Mouse (Mus musculus): ENCODE data around the gene Bbc3. TPM values are rescaled to one million over a fixed set of nuclear protein-coding genes. Genes with fewer than 3 reads are reported as not detected.

The Bbc3 gene
- polyA plus RNA-seq, 1 experiment from 2014 or later: 5.9 TPM

DNA sequence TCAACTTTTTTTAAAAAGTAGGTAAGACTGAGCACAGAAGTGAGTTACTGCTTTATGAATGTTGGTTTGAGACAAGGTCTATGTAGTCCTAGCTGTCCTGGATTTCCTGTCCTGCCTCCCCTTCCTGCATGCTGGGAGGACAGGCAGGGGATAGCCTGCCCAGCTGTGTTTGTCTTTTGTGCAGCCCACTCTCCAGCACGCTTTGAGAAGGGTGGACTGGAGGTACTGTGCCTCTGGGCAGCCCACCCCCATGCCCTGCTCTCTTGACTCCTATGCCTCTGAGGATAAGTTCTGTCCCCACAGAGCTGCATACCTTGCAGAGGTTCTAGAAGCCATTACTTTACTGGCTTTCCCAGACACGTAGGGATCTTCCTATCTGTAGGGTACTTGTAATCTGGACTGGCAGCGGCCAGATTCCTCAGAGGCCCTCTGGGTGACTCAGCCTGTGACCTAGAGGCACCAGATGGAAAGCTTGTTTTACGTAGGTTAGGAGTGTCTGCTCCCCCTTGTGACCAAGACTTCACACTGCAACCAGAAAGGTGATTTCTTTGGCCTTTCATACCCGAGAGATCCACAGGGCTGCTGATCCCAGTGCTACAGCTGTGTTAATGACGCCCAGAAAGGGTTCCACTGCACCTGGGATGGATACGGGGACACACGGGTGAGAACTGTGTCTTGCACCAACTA, 17.9 kb downstream of the Bbc3 start:
- no peaks in the 10 kb centered on the region for H3K9me3 ChIP-seq (replicated peaks)
- WGBS (ENCODE audit: insufficient replicate concordance): 22% methylated on average over 8 of the region's 8 CpGs
- H3K4me2 ChIP-seq: no peak overlapping the region

DNA sequence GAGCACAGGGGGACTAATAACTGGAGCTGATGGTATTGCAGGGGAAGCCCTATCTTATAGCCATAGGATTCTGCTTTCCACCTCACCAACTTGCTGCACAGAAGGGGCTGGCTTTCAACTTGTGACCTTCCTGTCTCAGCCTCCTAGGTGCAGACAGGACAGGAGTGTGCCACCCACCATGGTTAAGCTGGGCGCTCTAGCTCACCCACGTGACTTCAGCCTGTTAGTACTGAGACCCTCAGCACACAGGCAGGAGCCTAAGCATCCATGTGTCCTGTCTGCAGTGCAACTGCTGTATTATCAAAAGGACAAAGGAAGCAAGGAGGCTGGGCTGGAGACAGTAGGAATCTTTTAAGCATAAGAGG, 18.4 kb downstream of the Bbc3 start:
- H3K4me3 ChIP-seq: no peak overlapping the region
- no peak for ATAC-seq
- WGBS (ENCODE audit: insufficient replicate concordance): 88% methylated on average over 2 of the region's 2 CpGs
- H3K27ac ChIP-seq: peak overlapping the region; percentile 22
- H3K36me3 ChIP-seq: peaks cover 69% of the 10 kb centered on the region
- H3K27me3 ChIP-seq (replicated peaks): no peaks in the 10 kb centered on the region
- H3K4me1 ChIP-seq: peaks cover 10% of the 10 kb centered on the region
- no peak overlapping the region for H3K4me2 ChIP-seq
- no peak overlapping the region for H3K9ac ChIP-seq
- H3K9me3 ChIP-seq (replicated peaks): no peaks in the 10 kb centered on the region

More for the DNA sequence above, 17.9 kb downstream of the Bbc3 start:
- Histone ChIP-seq H3K27me3 (replicated peaks) (no peaks in the 10 kb centered on the region), H3K9ac (no peak overlapping the region), H3K36me3 (peaks cover 64% of the 10 kb centered on the region), H3K4me3 (no peak overlapping the region), H3K27ac (peak overlapping the region; percentile 22), H3K4me1 (peaks cover 10% of the 10 kb centered on the region)
- peak; percentile 73 for ATAC-seq

DNA sequence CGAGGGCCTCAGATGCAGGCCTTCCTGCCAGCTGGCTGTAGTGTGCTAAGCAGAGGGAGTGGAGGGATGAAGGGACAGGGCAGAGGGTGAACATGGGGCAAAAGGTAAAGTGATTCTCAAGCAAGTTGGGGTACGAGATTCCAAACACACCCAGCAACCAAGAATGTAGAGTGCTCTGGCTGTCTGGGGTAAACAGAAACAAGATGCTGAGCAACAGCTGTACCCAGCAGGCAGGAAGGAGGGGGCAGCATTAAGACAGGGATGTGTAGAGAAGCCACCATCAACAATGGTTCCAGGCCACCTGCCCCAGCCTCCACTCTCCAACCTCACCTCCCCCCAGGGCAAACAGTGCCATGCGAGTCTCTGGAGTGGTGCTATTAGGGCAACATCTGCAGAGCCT, 21.0 kb downstream of the Bbc3 start:
- WGBS (ENCODE audit: insufficient replicate concordance): 83% methylated on average over 3 of the region's 3 CpGs
- no peak overlapping the region for H3K4me3 ChIP-seq
- H3K4me1 ChIP-seq: peaks cover 10% of the 10 kb centered on the region
- H3K27ac ChIP-seq: no peak overlapping the region
- H3K9ac ChIP-seq: no peak overlapping the region
- peaks cover 94% of the 10 kb centered on the region for H3K36me3 ChIP-seq
- H3K9me3 ChIP-seq (replicated peaks): no peaks in the 10 kb centered on the region
- ATAC-seq: no peak
- H3K4me2 ChIP-seq: no peak overlapping the region
- no peaks in the 10 kb centered on the region for H3K27me3 ChIP-seq (replicated peaks)

DNA sequence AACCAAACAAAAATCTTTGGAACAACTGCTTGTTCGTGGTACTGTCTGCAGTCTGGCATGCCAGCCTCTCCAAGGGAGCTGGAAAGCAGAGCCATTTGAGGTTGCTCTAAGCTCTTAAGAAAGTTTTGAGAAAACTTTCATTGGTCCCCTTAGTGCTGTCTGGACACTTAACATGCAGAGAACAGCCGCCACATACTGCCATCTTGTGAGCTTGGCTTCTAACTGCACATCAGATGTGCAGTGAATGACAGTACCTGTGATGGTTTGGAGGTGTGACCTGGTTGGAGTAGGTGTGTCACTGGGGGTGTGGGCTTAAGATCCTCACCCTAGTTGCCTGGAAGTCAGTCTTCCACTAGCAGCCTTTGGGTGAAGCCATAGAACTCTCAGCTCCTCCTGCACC, 29.5 kb downstream of the Bbc3 start:
- ATAC-seq: no peak
- no peak overlapping the region for H3K4me2 ChIP-seq
- H3K4me3 ChIP-seq: no peak overlapping the region
- WGBS (ENCODE audit: insufficient replicate concordance): 84% methylated on average over 2 of the region's 2 CpGs
- peaks cover 91% of the 10 kb centered on the region for H3K36me3 ChIP-seq
- no peaks in the 10 kb centered on the region for H3K27me3 ChIP-seq (replicated peaks)
- no peaks in the 10 kb centered on the region for H3K9me3 ChIP-seq (replicated peaks)
- no peak overlapping the region for H3K27ac ChIP-seq
- H3K9ac ChIP-seq: no peak overlapping the region
- peaks cover 28% of the 10 kb centered on the region for H3K4me1 ChIP-seq

DNA sequence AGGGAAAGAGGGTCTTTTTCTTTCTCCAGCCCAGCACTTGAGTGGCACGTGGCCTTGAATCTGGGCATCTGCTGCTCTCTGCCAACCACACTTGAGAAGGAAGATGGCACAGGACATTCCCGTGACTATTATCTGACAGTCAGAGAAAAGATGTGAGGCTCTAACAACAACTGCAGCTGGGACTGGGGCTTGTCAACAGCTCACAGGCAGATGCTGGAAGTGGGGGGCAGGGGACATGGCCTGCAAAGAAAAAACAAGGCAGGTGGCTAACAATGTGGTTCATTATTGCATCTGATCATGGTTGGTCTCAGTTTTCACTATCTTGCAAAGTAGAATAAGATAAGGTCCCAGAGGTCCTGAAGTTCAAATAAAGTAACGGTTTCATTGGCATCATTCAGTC, 36.4 kb downstream of the Bbc3 start:
- 64% methylated on average over 3 of the region's 3 CpGs for WGBS (ENCODE audit: insufficient replicate concordance)
- Histone ChIP-seq H3K27ac (no peak overlapping the region), H3K4me3 (no peak overlapping the region), H3K27me3 (replicated peaks) (no peaks in the 10 kb centered on the region), H3K9me3 (replicated peaks) (no peaks in the 10 kb centered on the region), H3K36me3 (peaks cover 82% of the 10 kb centered on the region), H3K4me2 (no peak overlapping the region), H3K9ac (no peak overlapping the region), H3K4me1 (peaks cover 36% of the 10 kb centered on the region)
- no peak for ATAC-seq

DNA sequence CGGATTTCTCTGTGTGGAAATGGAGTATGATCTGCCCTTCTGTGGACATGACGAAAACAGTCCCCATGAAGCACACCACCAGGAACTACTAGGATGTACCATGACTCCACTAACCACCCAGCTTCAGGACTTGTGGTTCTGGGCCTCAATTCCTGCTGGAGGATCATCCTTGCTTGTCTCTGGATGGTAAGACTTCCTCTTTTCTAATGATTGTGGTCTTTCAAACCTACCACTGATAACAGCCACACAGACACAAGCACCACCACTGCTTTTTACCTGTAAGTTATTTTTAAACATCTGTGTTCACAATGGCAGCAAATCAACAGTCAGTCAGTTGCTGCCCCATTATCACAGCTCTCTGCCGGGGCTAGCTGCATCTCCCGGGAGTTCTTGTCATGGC, 37.1 kb downstream of the Bbc3 start:
- H3K36me3 ChIP-seq: peaks cover 82% of the 10 kb centered on the region
- H3K9me3 ChIP-seq (replicated peaks): no peaks in the 10 kb centered on the region
- peak overlapping the region; percentile 3; the same call in 1 of the 2 replicates for H3K27ac ChIP-seq
- H3K9ac ChIP-seq: no peak overlapping the region
- H3K4me3 ChIP-seq: no peak overlapping the region
- H3K27me3 ChIP-seq (replicated peaks): no peaks in the 10 kb centered on the region
- WGBS (ENCODE audit: insufficient replicate concordance): 46% methylated on average over 4 of the region's 4 CpGs
- peaks cover 29% of the 10 kb centered on the region for H3K4me1 ChIP-seq
- ATAC-seq: no peak
- no peak overlapping the region for H3K4me2 ChIP-seq

DNA sequence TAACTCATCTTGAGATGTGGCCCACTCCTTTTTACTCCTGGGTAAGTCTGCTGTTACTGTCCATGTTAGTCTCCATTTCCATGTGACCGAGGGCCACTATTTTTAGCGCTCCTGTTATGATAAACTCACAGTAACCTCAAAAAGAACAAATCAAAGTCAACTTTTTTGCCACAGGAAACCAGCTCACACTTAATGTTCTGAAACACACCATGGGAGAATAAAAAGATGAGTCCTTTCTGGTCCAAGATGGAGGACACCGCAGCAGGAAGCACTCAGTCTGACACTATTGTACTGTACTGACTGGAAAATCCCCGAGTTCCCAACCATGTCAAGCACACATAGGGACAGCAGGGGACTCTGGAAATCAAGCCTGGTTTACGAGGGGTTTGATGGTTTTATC, 41.8 kb downstream of the Bbc3 start:
- Histone ChIP-seq H3K4me3 (no peak overlapping the region), H3K27ac (no peak overlapping the region), H3K4me1 (peaks cover 7% of the 10 kb centered on the region; the same call in 1 of the 2 replicates), H3K9me3 (replicated peaks) (no peaks in the 10 kb centered on the region), H3K36me3 (peaks cover 79% of the 10 kb centered on the region), H3K4me2 (no peak overlapping the region), H3K9ac (no peak overlapping the region), H3K27me3 (replicated peaks) (no peaks in the 10 kb centered on the region)
- 73% methylated on average over 5 of the region's 5 CpGs for WGBS (ENCODE audit: insufficient replicate concordance)
- ATAC-seq: no peak

DNA sequence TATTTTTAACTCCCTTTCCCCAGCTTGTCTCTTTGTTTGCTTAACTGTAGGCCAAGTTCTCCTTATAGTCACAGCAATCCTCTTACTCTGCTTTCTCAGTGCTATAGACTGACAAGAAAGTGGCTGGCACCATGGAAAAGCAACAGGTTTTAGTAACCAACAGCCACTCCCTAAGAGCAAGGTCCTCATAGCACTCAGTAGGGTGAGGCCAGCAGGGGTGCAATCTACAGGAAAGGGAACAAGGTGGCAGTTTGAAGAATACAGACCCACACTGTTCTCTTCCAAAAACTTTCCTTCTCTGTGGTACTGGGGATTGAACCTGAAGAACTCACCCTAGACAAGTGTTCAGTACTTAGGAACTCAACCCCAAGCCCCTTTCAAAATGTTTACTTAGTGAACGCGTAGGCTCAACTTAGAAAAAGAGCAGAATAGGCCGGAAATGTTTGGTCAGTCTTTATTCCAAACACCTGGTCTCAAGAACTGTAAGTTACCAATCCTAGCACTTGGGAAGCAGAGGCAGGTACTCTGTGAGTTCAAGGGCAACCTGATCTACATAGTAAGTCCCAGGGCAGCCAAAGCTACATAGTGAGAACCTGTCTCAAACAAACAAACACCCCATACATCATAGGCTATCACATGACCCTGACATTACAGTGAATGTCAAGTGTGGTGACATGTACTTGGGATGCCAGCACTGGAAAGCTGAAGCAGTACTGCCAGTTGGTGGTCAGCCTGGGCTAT, 47.8 kb downstream of the Bbc3 start:
- H3K9me3 ChIP-seq (replicated peaks): no peaks in the 10 kb centered on the region
- H3K4me3 ChIP-seq: no peak overlapping the region
- peaks cover 85% of the 10 kb centered on the region for H3K36me3 ChIP-seq
- H3K27ac ChIP-seq: no peak overlapping the region
- H3K4me1 ChIP-seq: no peaks in the 10 kb centered on the region
- ATAC-seq: no peak
- no peak overlapping the region for H3K9ac ChIP-seq
- no peaks in the 10 kb centered on the region for H3K27me3 ChIP-seq (replicated peaks)
- 89% methylated on average over 3 of the region's 3 CpGs for WGBS (ENCODE audit: insufficient replicate concordance)
- no peak overlapping the region for H3K4me2 ChIP-seq

DNA sequence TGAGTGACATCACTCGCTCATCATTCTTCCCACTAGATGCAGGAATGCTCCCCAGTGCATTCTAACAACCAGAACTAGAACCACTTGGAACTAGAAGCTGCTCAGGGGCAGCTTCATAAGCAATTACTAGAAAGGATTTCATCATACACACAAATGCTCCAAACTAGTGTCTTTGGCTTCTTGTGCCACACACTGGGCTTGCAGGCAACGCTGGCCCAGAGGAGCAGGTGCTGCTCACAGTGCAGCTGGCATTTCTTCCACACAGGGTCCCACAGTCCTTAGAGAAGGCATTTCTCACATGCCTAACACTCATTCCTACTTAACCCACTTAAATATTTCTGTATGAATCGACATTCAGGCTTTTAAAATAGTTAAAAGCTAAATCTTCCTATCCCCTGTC, 49.4 kb downstream of the Bbc3 start:
- Histone ChIP-seq H3K9ac (no peak overlapping the region), H3K27me3 (replicated peaks) (no peaks in the 10 kb centered on the region), H3K9me3 (replicated peaks) (no peaks in the 10 kb centered on the region), H3K36me3 (peaks cover 85% of the 10 kb centered on the region), H3K27ac (no peak overlapping the region), H3K4me1 (no peaks in the 10 kb centered on the region), H3K4me3 (no peak overlapping the region), H3K4me2 (no peak overlapping the region)
- WGBS (ENCODE audit: insufficient replicate concordance): 88% methylated on average over 3 of the region's 3 CpGs
- no peak for ATAC-seq

DNA sequence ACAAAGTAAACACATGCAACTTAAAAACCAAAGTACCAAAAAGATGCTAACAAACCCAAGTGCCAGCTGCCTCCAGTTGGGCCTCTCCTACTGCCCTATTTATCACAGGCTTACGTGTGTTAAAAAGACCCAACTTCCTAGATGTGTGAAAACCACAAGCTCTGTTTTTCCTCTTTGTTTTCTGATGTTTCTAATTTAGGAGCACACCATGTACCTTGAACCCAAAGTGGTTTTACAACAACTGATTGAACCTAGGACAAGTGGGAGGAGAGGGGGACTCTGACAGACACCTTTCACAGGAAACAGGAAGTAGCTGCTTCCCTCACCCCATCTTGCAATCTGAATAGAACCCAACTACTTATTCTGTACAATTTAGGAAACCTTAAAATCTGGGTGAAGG, 56.1 kb downstream of the Bbc3 start:
- no peak overlapping the region for H3K27ac ChIP-seq
- H3K9ac ChIP-seq: no peak overlapping the region
- H3K4me2 ChIP-seq: no peak overlapping the region
- peaks cover 21% of the 10 kb centered on the region for H3K4me1 ChIP-seq
- 92% methylated on average over 1 of the region's 1 CpGs for WGBS (ENCODE audit: insufficient replicate concordance)
- no peak for ATAC-seq
- no peak overlapping the region for H3K4me3 ChIP-seq
- H3K27me3 ChIP-seq (replicated peaks): no peaks in the 10 kb centered on the region
- H3K36me3 ChIP-seq: peaks cover 96% of the 10 kb centered on the region
- H3K9me3 ChIP-seq (replicated peaks): no peaks in the 10 kb centered on the region

DNA sequence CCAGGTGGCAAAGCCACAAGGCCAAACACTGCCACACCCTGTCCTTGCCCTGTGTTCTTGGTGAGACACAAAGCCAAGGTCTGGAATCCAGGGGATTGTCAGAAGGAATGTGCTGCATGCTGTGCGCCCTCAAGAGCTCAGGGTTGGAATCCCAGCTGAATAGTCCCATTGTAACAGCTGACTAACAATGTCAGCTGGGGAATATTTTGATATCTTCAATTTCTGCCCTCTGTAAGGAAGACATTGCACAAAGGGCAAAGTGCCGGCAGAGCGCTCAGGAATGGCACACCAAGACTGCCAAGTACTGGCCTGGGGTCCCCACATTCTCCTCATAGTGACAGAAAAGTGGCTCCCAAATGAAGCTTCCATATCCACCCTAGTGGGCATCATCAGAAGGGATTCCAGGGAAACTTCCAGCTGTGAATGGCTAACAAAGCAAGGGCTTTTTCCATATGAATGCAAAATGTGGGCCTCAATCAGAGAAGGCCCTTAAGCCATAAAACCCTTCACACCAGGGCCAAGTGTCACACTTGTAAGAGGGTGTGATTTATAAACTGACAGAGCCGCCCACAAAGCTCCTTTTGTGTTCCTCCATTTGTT, 56.8 kb downstream of the Bbc3 start:
- no peaks in the 10 kb centered on the region for H3K27me3 ChIP-seq (replicated peaks)
- H3K9me3 ChIP-seq (replicated peaks): no peaks in the 10 kb centered on the region
- no peak overlapping the region for H3K9ac ChIP-seq
- peaks cover 21% of the 10 kb centered on the region for H3K4me1 ChIP-seq
- H3K4me2 ChIP-seq: no peak overlapping the region
- no peak for ATAC-seq
- peaks cover 98% of the 10 kb centered on the region for H3K36me3 ChIP-seq
- WGBS (ENCODE audit: insufficient replicate concordance): 82% methylated on average over 4 of the region's 4 CpGs
- H3K4me3 ChIP-seq: no peak overlapping the region
- no peak overlapping the region for H3K27ac ChIP-seq

DNA sequence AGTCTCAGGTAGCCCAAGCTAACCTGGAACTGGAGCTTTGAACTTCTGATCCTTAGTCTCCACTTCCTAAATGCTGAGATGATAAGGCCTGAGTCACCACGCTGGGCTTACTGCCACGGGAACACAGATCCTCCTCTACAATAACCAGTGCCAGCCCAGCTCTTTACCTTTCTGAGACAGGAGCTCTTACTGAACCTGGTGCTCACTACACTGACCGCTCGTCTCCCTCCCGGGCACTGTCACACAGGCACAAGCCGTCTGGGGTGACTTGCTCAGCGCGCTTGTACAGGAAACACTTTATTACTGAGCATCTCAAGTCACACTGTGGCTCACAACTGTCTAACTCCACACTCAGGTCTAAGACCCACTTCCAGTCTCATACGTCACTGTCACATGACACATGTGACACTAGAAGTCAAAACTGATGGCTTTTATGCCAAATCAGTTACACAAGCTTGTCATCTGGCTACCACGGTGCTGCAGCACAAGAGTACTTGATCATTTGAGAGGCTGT, 58.0 kb downstream of the Bbc3 start:
- Histone ChIP-seq H3K27ac (no peak overlapping the region), H3K9ac (no peak overlapping the region), H3K4me2 (no peak overlapping the region), H3K4me1 (peaks cover 21% of the 10 kb centered on the region), H3K4me3 (no peak overlapping the region), H3K9me3 (replicated peaks) (no peaks in the 10 kb centered on the region), H3K36me3 (peaks cover 98% of the 10 kb centered on the region), H3K27me3 (replicated peaks) (no peaks in the 10 kb centered on the region)
- no peak for ATAC-seq
- 80% methylated on average over 10 of the region's 10 CpGs for WGBS (ENCODE audit: insufficient replicate concordance)

Measured in liver, embryonic 12.5 days (tissue).